Mouse (Mus musculus) heart, embryonic 11.5 days (tissue): ENCODE results near the gene Dync1li1. TPM values are rescaled to one million over a fixed set of nuclear protein-coding genes. Genes with fewer than 3 reads are reported as not detected.

ENCODE experiments used
- ATAC-seq: fragments of 200-750 bp; cut with Nextera tagmentation; replicated peaks from 2 replicates; pipeline ENCODE4 v1.8.0; 2017; ENCODE audit warnings: moderate library complexity; ENCODE audit not compliant: insufficient number of reproducible peaks, low FRiP score, low TSS enrichment
- H3K27ac ChIP-seq: fragments of 300-500 bp; sonication (generic); 2 replicates; pipeline ENCODE4 v1.5.1; 2014; ENCODE audit warnings: mild to moderate bottlenecking, low read depth, low read length
- H3K27me3 ChIP-seq: fragments of 300-500 bp; sonication (generic); 2 replicates; pipeline ENCODE4 v1.6.1; 2014; ENCODE audit warnings: mild to moderate bottlenecking, low read length, mixed read lengths; ENCODE audit not compliant: control insufficient read depth, insufficient read depth
- H3K36me3 ChIP-seq: fragments of 300-500 bp; sonication (generic); 2 replicates; pipeline ENCODE4 v1.6.1; 2014; ENCODE audit warnings: mild to moderate bottlenecking, low read length, moderate library complexity, mixed read lengths; ENCODE audit not compliant: control insufficient read depth, insufficient read depth
- H3K4me1 ChIP-seq: fragments of 300-500 bp; sonication (generic); 2 replicates; pipeline ENCODE4 v1.6.1; 2014; ENCODE audit warnings: low read length; ENCODE audit not compliant: control insufficient read depth, insufficient read depth
- H3K4me2 ChIP-seq: fragments of 300-500 bp; sonication (generic); 2 replicates; pipeline ENCODE4 v1.6.1; 2014; ENCODE audit warnings: mild to moderate bottlenecking, moderate library complexity
- H3K4me3 ChIP-seq: fragments of 300-500 bp; sonication (generic); 2 replicates; pipeline ENCODE4 v1.5.1; 2014; ENCODE audit warnings: low read depth, low read length
- H3K9ac ChIP-seq: fragments of 300-500 bp; sonication (generic); 2 replicates; pipeline ENCODE4 v1.6.1; 2014; ENCODE audit warnings: mild to moderate bottlenecking, low read depth, low read length, moderate library complexity
- H3K9me3 ChIP-seq: fragments of 300-500 bp; sonication (generic); replicated peaks from 2 replicates; pipeline ENCODE4 v1.6.1; 2016; ENCODE audit warnings: low read length; ENCODE audit not compliant: control insufficient read depth
- WGBS: fragments of 180-500 bp; shearing (Covaris S2); extraction: QIAGEN DNeasy Blood & Tissue Kit; methylation state at CpG from one replicate; pipeline ENCODE4 v1.1.7; 2014; ENCODE audit not compliant: insufficient replicate concordance; 5-methylcytosine and 5-hydroxymethylcytosine counted together
- polyA plus RNA-seq: library from polyadenylated mRNA; unstranded; fragments of >200 nt; fragmentation: Nextera tagmentation; extraction: Ambion mirVana; gene quantifications from 2 replicates; pipeline ENCODE4 v1.2.1, GENCODE M21; 2014

The Dync1li1 gene
- polyA plus RNA-seq, 1 experiment from 2014 or later = 76.1 TPM

DNA sequence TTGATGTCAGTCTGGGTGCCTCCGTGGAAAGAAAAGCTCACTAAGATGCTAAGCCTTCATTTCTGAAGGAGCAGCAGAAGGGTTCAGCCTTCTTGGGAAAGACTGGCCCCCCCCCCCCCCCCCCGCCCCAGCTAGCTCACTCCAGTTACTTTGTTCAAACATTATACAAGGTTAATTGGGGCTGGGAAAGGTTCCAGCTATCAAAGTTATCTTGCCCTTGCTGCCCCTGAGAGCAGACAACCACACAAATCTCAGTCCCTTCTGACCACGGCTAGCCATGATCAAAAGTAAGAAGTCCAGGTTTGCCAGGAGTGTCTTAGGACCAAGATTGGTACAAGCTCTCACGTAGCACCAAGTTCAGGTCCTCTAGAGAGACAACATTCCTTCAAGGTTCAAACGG, 19.6 kb upstream of the Dync1li1 start:
- Histone ChIP-seq H3K9ac (no peak overlapping the region), H3K27me3 (no peaks in the 10 kb centered on the region), H3K36me3 (no peaks in the 10 kb centered on the region), H3K4me1 (0 out of 2 replicates have a peak, but pooled peaks cover 5% of the 10 kb centered on the region), H3K4me2 (no peak overlapping the region), H3K9me3 (no peaks in the 10 kb centered on the region), H3K4me3 (no peak overlapping the region), H3K27ac (no peak overlapping the region)
- WGBS = 69% methylated on average over 5 of the region's 5 CpGs
- ATAC-seq = no peak

DNA sequence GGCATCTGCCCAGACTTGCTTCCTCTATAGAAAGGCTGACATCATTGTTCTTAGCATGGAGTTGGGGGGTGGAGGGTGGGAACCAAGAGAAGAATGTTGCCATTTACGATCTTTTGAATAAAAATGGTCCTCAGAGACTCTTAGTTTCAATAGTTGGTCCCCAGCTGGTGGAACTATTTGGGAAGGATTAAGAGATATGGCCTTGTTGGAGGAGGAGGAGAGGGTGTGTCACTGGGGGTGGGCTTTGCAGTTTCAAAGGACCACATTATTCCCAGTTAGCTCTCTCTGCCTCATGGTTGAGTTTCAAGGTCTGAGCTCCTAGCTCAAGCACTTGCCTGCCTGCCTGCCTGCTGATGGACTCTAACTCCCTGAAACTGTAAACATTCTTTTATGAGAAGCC, 16.6 kb upstream of the Dync1li1 start:
- Histone ChIP-seq H3K9ac (no peak overlapping the region), H3K9me3 (no peaks in the 10 kb centered on the region), H3K4me2 (no peak overlapping the region; the same call in 1 of the 2 replicates), H3K4me1 (0 out of 2 replicates have a peak, but pooled peaks cover 5% of the 10 kb centered on the region), H3K4me3 (no peak overlapping the region), H3K36me3 (no peaks in the 10 kb centered on the region), H3K27me3 (no peaks in the 10 kb centered on the region), H3K27ac (no peak overlapping the region)
- 65% methylated on average over 1 of the region's 1 CpGs for WGBS
- ATAC-seq = no peak

DNA sequence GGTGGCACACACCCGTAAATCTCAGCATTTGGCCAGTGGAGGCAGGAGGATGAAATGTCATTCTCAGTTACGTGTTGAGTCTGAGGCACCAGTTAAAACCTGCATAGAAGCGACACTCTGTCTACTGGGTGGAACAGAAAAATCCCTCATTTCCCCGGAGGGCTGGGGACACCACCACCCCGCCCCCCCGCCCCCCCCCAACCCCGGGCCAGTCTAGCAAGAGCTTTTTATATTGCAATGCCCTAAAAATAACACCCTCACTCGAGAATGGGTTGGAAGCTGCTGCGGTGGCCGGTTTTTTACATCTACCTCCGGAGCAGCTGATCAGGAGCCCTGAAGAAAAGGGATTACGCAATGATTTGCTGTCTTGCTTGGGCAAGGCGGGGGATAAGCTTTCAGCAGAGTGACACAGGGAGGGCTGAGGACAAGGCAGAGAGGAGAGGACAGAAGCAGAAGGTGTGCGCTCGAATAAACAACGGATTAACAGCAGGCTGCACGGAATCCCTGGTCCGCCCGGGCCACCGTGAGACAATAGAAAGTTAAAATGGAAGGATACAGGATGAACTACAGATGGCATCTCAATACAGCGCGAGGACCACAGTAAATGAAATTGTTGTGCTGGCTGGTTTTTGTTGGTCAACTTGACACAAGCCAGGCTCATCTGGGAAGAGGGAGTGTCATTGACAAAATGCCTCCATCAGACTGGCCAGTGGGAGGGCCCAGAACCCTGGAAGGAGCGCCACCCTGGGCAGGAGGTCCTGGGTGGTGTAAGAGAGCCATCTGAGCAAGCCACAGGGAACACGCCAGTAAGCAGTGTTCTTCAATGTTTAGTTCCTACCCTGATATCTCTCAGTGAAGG, 15.7 kb upstream of the Dync1li1 start:
- Histone ChIP-seq H3K4me3 (peak overlapping the region; percentile 36), H3K36me3 (no peaks in the 10 kb centered on the region), H3K4me2 (peak overlapping the region; percentile 71), H3K27me3 (no peaks in the 10 kb centered on the region), H3K4me1 (0 out of 2 replicates have a peak, but pooled peaks cover 5% of the 10 kb centered on the region), H3K9ac (peak overlapping the region; percentile 72), H3K9me3 (no peaks in the 10 kb centered on the region), H3K27ac (peak overlapping the region; percentile 10; the same call in 1 of the 2 replicates)
- 3% methylated on average over 24 of the region's 24 CpGs for WGBS
- ATAC-seq = 0 out of 2 replicates have a peak, but pooled peaks have one; percentile 55

DNA sequence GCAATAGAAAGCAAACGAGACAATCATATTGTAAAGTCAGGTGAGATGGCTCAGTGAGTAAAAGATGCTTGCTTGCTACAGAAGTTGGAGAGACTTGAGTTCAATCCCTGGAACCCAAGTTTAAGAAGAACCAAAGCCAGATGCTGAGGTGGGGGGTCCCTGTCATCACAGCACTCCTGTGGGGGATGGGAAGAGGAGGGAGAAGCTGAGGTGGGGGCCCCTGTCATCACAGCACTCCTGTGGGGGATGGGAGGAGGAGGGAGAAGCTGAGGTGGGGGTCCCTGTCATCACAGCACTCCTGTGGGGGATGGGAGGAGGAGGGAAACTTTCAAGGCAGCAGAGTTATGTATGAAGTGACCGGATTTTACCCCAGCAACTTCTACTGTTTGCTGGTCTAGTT, 15.0 kb upstream of the Dync1li1 start:
- no peak for ATAC-seq
- Histone ChIP-seq H3K9ac (peak overlapping the region; percentile 72; the same call in 1 of the 2 replicates), H3K4me3 (no peak overlapping the region; the same call in 1 of the 2 replicates), H3K27me3 (no peaks in the 10 kb centered on the region), H3K4me2 (peak overlapping the region; percentile 71), H3K36me3 (no peaks in the 10 kb centered on the region), H3K4me1 (0 out of 2 replicates have a peak, but pooled peaks cover 5% of the 10 kb centered on the region), H3K9me3 (no peaks in the 10 kb centered on the region), H3K27ac (no peak overlapping the region)
- 32% methylated on average over 2 of the region's 2 CpGs for WGBS

DNA sequence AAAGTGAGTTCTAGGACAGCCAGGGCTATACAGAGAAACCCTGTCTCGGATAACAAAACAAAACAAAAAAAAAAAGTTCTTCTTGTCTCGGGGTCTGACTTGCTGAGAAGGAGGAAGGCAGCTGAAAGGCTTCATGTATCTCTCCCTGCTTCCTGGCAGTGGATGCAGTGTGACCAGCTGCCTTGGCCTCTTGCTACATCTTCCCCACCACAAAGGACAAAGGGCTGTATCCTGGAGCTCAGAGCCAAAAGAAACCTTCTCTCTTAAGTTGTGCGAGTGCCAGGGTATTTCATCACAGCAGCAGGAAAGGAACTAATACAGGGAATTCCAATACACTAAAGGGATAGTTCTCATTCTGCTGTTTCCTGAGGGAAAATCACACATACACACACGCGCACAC, 10.0 kb upstream of the Dync1li1 start:
- Histone ChIP-seq H3K9me3 (no peaks in the 10 kb centered on the region), H3K4me2 (no peak overlapping the region), H3K4me1 (0 out of 2 replicates have a peak, but pooled peaks cover 2% of the 10 kb centered on the region), H3K27ac (no peak overlapping the region), H3K27me3 (no peaks in the 10 kb centered on the region), H3K9ac (no peak overlapping the region), H3K4me3 (no peak overlapping the region), H3K36me3 (no peaks in the 10 kb centered on the region)
- no peak for ATAC-seq
- WGBS = 73% methylated on average over 5 of the region's 5 CpGs

DNA sequence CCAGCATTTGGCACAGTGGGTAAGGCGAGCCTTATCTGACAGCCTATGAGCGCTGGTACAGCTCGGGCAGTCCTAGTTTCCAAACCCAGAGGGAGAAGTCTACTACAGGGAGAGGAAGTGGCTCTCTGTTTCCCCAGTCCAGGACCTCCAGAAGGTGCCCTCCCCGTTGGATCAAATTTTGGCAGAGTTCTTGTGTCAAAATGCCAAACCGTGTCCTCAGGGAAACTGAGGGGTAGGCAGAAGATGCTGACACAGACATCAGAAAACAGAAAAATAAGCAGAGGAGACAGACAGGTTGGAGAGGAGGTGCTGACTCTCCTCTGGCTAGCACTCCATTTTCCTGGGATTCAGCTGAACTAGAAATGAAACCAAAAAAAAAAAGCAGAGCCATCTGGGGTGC, 8.6 kb upstream of the Dync1li1 start:
- no peak overlapping the region for H3K27ac ChIP-seq
- no peaks in the 10 kb centered on the region for H3K36me3 ChIP-seq
- H3K27me3 ChIP-seq = no peaks in the 10 kb centered on the region
- no peak for ATAC-seq
- H3K9me3 ChIP-seq = no peaks in the 10 kb centered on the region
- no peaks in the 10 kb centered on the region for H3K4me1 ChIP-seq
- no peak overlapping the region for H3K9ac ChIP-seq
- H3K4me2 ChIP-seq = no peak overlapping the region
- 72% methylated on average over 5 of the region's 5 CpGs for WGBS
- no peak overlapping the region for H3K4me3 ChIP-seq

DNA sequence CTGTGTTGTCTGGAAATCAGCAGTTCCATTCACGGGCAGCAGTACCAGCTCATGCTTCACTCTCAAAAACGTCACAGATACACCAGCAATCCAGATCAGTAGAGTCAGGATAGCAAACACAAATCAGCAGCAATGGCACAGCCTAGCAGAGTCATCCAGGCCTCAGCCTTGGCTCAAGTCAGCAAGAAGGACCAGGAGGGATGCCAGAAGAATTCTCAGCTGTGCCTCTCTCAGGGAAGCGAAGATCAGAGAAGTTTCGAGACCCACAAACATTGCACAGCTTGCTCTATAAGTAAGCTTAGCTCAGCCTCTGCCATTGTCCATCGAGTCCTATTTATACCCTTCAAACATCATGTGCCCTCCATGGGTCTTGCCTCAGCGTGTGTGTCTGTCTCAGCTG, 8.1 kb upstream of the Dync1li1 start:
- no peak for ATAC-seq
- WGBS = 66% methylated on average over 6 of the region's 6 CpGs
- H3K9ac ChIP-seq = no peak overlapping the region
- H3K27me3 ChIP-seq = no peaks in the 10 kb centered on the region
- H3K27ac ChIP-seq = no peak overlapping the region
- no peaks in the 10 kb centered on the region for H3K36me3 ChIP-seq
- H3K4me3 ChIP-seq = no peak overlapping the region
- no peak overlapping the region for H3K4me2 ChIP-seq
- no peaks in the 10 kb centered on the region for H3K4me1 ChIP-seq
- no peaks in the 10 kb centered on the region for H3K9me3 ChIP-seq

DNA sequence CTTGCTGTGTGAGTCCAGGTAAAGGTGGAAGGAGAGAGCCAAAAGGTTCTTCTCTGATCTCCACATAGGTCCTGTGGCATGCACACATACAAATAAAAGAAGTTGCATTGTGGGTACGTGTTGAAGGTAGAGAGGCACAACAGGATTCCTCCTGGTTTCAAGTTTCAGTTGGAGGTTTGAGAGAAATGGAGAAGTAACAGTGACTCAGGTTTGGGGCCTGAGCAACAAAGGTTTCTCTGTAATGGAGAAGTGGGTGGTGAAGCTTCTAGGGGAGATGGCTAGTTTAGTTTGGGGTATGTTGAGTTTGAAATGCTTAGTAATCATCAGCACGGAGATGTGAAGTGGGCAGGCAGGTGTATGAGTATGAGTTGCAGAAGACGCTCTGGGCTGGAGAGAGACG, 6.4 kb upstream of the Dync1li1 start:
- H3K27me3 ChIP-seq = no peaks in the 10 kb centered on the region
- H3K9ac ChIP-seq = no peak overlapping the region
- ATAC-seq = no peak
- H3K27ac ChIP-seq = no peak overlapping the region
- H3K4me3 ChIP-seq = no peak overlapping the region
- 77% methylated on average over 4 of the region's 4 CpGs for WGBS
- H3K9me3 ChIP-seq = no peaks in the 10 kb centered on the region
- no peaks in the 10 kb centered on the region for H3K4me1 ChIP-seq
- H3K36me3 ChIP-seq = no peaks in the 10 kb centered on the region
- H3K4me2 ChIP-seq = no peak overlapping the region

DNA sequence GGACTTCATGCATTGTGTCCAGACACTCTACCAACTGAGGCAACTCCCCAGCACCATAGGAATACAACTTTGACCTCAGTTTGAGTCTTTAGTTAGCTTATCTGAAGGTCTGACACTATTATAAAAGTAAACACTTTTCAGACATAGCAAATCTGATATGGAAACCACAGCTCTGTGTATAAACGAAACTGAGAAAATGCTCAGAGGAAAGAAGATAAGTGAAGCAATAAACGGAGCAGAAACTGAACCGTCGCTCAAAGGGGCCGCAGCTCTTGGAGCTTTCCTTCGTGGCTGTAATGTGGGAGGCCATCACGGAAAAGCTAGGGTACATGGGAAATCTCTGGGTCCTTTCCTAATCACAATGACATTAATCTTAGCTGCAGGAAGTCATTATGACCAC, 2.3 kb upstream of the Dync1li1 start:
- Histone ChIP-seq H3K36me3 (no peaks in the 10 kb centered on the region), H3K4me1 (peaks cover 17% of the 10 kb centered on the region), H3K9ac (no peak overlapping the region), H3K4me3 (no peak overlapping the region), H3K27ac (no peak overlapping the region), H3K4me2 (no peak overlapping the region), H3K27me3 (no peaks in the 10 kb centered on the region), H3K9me3 (no peaks in the 10 kb centered on the region)
- 79% methylated on average over 7 of the region's 7 CpGs for WGBS
- ATAC-seq = no peak
